Mouse (Mus musculus) olfactory bulb, adult 2 months (tissue): Measurements from ENCODE around the gene Mvd. TPM values are rescaled to one million over a fixed set of nuclear protein-coding genes. Genes with fewer than 3 reads are reported as not detected.
A peak's percentile ranks its signal among the peaks of the same experiment; 100 is the strongest.

ENCODE experiments used
- H3K27ac ChIP-seq: fragments of 200-500 bp; 2 replicates; pipeline ENCODE4 v1.5.1; 2012; ENCODE audit warnings: low read depth, low read length; ENCODE audit not compliant: insufficient read depth
- H3K4me1 ChIP-seq: fragments of 200-500 bp; 2 replicates; pipeline ENCODE4 v1.6.1; 2012; ENCODE audit warnings: low read length; ENCODE audit not compliant: control insufficient read depth, insufficient read depth
- H3K4me3 ChIP-seq: fragments of 200-500 bp; 2 replicates; pipeline ENCODE4 v1.5.1; 2012; ENCODE audit warnings: mild to moderate bottlenecking, low read depth, low read length, moderate library complexity; ENCODE audit not compliant: insufficient read depth
- CTCF ChIP-seq: fragments of 200-500 bp; IDR thresholded peaks from 2 replicates; pipeline ENCODE4 v1.5.1; 2012; ENCODE audit warnings: low read depth, mild to moderate bottlenecking, low read length, moderate library complexity; ENCODE audit not compliant: insufficient read depth
- POLR2A ChIP-seq: fragments of 200-500 bp; IDR thresholded peaks from 2 replicates; pipeline ENCODE4 v1.6.1; 2012; ENCODE audit warnings: mild to moderate bottlenecking, low read depth, low read length, moderate library complexity; ENCODE audit not compliant: insufficient read depth
- WGBS: fragments of 180-500 bp; shearing (Covaris S2); methylation state at CpG from one replicate; pipeline ENCODE4 v1.1.7; 2018; 5-methylcytosine and 5-hydroxymethylcytosine counted together
- polyA plus RNA-seq: library from polyadenylated mRNA; stranded (reverse); fragments of >200 nt; gene quantifications from 2 replicates; pipeline ENCODE4 v1.2.4, GENCODE M21; 2012; ENCODE audit warnings: low replicate concordance; ENCODE audit not compliant: missing spikeins, insufficient read depth, insufficient read length

The Mvd gene
- polyA plus RNA-seq, 1 experiment: not detected

DNA sequence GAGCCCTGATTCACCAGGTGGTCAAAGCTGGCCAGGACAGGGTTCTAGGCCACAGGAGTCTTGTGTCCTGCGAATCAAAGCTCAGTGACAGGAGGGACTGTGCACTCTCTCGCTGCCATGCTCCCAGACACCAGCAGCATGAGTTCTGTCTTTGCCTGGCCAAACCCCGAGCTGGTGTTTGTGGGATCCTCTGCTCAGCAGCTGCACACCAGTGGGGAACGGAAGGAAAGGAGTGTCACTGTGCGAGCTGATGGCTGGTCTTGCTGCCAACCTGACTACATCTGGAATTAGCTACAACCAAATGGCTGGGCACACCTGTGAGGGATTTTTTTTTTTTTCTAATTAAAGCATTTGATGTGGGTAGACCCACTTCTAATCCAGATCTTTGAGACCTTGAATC is 27.5 kb upstream of the Mvd start:
- Histone ChIP-seq H3K4me3 (no peak overlapping the region), H3K27ac (no peak overlapping the region), H3K4me1 (peaks cover 18% of the 10 kb centered on the region)
- TF ChIP-seq POLR2A: no peak
- no peak for TF ChIP-seq CTCF
- WGBS: 78% methylated on average over 5 of the region's 5 CpGs

DNA sequence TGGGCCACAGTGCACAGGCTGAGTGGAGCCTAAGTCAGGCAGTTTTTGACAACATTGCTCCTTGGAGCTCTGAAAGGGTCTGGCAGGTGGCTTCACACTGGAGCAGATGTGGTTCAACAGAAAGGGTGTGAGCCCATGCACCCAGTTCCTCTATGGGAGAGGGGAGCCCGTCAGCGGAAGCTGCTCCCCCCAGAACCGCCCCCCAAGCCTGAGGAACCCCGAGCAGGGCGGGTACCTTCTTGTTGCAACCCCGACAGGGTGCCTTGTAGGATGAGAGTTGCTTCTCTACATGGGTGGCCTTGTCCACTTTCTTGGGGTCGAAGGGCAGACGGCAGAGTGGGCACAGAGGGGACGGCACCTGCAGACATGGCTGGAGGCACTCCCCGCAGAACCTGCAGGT is 26.7 kb upstream of the Mvd start:
- Histone ChIP-seq H3K4me1 (peaks cover 16% of the 10 kb centered on the region), H3K4me3 (no peak overlapping the region; the same call in 1 of the 2 replicates), H3K27ac (no peak overlapping the region)
- TF ChIP-seq CTCF (no peak), POLR2A (no peak)
- WGBS: 90% methylated on average over 10 of the region's 10 CpGs

DNA sequence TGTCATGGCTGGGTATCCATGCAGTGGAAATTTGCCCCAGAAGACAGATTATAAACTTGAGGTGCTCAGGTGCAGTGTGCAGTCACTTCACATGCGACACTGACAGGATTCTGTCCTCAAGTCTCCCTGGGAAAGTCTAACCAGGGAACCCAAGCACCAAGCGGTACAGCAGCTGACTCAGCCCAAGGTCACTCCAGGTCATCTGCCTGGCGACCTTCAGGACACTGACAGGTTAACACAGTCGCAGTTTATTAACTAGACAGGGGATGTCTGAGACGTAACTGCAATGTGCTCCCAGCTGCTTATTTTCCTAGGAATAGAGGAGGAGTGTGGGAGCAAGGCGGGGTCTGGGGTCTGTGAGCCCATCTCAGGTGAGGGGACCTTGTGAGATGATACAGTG is 26.2 kb upstream of the Mvd start:
- WGBS: 87% methylated on average over 6 of the region's 6 CpGs
- TF ChIP-seq CTCF: no peak
- TF ChIP-seq POLR2A: no peak
- peaks cover 12% of the 10 kb centered on the region for H3K4me1 ChIP-seq
- H3K27ac ChIP-seq: no peak overlapping the region
- no peak overlapping the region for H3K4me3 ChIP-seq

DNA sequence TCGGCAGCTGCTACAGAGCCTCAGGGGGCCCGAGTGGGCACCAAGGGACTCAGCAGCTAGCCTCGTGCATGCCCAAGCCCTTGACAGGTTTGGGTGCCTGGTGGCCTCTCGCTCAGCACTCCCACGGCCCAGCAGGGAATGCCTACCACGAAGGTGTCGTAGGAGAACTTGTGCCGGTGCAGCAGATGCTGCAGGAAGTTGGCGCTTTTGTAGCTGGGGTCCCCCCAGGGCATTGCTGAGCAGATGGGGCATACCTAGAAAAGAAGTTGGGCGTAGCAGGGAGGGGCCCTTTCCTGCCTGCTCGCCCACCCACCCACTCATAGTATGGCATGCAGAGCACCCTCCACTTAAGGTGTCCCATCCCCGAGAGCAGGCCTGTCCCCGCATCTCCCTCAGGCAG is 24.6 kb upstream of the Mvd start:
- no peak overlapping the region for H3K27ac ChIP-seq
- 86% methylated on average over 13 of the region's 13 CpGs for WGBS
- TF ChIP-seq POLR2A (no peak), CTCF (no peak)
- H3K4me3 ChIP-seq: no peak overlapping the region
- peaks cover 9% of the 10 kb centered on the region for H3K4me1 ChIP-seq

DNA sequence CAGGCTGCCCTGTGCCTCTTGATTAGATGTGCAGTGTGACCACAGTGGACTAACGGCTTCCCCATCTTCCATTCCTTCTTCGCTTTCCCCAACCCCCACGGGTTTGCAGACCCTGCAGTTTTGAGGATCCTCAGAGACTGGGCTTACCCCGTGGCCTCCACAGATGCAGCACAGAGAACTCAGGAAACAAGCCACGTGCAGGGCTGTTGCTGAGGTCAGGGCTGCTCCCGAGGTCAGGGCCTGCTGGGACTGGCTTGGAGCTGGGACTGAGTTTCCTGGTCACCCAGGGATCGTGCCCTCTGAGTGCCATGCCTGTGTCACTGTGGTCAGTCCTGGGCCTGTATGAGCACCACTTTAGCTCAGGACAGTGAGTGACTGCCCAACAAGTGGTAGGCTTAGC is 21.8 kb upstream of the Mvd start:
- TF ChIP-seq POLR2A (no peak), CTCF (no peak)
- 74% methylated on average over 7 of the region's 7 CpGs for WGBS
- Histone ChIP-seq H3K4me3 (no peak overlapping the region), H3K27ac (no peak overlapping the region), H3K4me1 (peaks cover 35% of the 10 kb centered on the region)

DNA sequence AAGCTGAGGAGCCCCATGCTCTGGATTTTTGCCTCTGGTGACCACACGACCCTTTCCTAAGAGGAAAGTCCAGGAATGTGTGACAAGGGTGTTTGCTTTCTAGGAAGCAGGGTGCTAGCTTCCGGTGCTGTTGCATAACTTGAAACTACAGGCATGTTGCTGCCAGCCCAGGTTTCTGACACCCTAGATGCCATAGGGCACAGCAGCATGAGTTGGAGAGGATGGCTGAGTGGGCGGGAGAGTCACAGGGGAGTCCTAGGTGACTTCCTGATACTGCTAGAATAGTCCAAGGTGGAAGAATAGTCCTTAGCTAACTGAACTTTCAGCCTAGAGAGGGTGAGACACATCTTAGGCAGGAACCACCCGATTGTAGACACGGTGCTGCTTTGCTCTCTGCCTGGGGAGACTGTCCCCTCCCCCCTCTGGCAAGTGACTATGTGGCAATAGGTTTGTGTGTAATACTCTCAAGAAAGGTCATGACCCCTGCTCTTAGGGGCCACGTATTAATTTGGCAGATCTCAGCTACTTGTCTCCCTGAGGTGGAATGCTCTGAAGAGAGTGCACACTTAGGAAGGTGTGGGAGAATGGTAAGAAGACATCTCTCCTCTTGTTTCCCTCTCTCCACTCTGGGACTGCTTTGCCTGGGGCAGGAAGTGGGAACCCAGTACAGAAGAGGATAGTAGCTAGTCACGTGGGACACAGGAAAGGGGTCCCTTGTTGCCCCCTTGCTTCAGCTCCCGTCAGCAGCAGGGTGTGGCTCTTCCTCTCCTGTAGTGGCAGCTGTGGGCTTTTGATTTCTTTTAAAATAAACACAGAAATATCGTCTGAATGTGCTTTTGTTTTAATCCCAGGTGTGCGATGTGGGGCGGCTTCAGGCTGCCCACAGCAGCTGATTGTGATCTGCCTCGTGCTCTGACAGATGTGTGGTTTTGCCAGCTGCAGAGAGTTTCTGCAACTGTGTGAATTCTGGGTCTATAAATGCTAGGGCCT is 20.7 kb upstream of the Mvd start:
- H3K4me1 ChIP-seq: peaks cover 41% of the 10 kb centered on the region
- TF ChIP-seq POLR2A (no peak), CTCF (no peak)
- WGBS: 63% methylated on average over 12 of the region's 12 CpGs

DNA sequence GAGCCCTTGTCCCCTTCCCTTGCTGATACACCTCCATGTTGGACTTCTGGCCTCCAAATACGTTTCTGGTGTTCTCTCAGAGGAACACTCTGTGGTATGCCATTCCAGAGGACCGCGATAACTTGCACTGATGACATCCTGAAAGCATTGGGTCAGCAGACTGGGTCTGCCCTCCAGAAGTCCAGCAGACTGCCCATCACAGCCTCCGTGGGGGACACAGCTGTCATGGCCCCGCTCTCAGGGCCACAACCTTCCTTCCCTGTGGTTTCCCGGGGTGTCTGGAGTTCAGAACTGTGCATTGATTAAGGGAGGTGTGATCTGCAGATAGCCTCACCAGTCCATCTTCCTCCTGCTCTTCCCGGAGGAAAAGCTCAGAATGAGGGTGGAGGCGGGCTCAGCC is 19.3 kb upstream of the Mvd start:
- Histone ChIP-seq H3K4me3 (no peak overlapping the region), H3K4me1 (peaks cover 49% of the 10 kb centered on the region), H3K27ac (peak overlapping the region; percentile 27)
- no peak for TF ChIP-seq POLR2A
- no peak for TF ChIP-seq CTCF
- 76% methylated on average over 8 of the region's 8 CpGs for WGBS

More for the DNA sequence above, 20.7 kb upstream of the Mvd start:
- H3K4me3 ChIP-seq: no peak overlapping the region
- H3K27ac ChIP-seq: no peak overlapping the region

DNA sequence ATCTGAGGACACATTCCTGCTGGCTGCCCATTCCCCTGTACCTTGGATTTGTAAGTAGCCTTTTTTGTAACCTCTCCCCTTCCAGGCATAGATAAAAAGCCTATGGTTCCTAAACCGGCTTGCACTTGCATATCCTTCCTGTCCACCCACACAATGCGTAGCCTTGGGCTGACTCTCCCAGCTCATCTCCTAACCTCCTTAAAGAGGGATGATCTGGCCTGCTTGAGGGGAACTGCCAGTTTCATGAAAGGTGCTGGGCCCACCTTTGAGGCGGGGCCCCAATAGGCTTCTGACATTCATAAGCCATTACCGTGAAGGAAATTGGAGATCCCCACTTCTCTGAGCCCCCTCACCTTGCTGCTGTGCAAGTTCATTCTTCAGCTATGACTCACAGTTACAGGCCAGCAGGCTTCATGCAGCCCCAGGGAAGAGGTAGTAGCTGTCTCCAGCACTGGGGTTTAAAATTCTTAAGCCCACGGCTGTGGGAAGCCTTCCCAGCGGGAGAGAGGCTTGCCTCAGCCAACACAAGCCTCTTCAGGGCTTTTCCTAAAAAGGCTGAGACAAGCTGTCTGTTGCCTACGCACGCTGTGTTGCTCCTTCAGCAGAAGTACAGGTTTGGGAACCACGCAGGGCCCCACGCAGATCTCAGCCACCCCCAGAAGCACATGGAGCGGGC is 18.4 kb upstream of the Mvd start:
- TF ChIP-seq CTCF (no peak), POLR2A (no peak)
- Histone ChIP-seq H3K4me3 (no peak overlapping the region), H3K27ac (peak overlapping the region; percentile 60), H3K4me1 (peaks cover 54% of the 10 kb centered on the region)
- WGBS: 38% methylated on average over 11 of the region's 11 CpGs

DNA sequence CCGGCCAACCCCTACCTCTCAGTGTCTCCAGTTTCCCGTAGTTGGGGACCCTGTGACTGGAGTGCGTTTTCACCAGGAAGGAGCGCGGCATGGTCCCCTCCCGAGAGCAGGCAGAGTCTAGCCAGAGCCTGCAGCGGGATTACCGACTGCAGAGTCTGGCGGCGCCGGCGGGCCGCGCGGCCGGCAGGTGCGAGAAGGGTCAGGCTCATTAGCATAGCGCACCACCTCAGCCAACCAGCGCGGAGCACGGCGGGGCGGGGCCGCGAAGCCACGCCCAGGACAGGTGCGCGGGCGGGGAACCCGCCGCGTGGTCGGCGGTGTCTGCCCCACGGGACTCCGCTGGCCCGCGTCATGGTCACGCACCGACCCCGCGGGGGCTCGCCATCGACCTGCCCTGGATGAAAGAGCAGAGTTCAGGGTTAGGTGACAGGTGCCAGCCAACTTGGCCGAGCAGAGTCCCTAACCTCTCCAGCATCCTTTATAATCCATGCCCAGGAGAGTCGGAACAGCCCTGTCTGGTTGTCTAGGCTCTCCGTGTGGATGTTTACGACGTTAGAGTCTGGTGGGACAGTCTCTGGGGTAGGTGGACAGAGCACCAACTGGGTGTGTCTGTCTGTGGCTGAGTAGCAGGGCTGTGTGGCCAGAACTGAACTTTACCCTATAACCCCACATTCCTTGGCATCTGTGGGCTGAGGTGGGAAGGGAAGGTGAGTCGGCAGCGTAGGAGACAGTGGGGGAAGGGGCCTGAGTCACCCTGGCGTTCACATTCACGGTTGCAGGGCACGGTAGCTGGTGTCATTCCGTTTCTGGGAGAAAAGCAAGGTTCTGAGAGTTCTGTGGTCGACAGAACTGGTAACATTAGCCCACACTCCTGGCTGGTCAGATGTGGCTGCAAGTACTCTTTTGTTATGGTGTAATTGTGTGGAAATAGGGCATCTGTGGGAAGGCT is 17.6 kb upstream of the Mvd start, which contains the start of gene Snai3:
TSS of gene Snai3 (minus strand) at position 210 of the 949 bp plus-strand sequence.
- Histone ChIP-seq H3K4me1 (peaks cover 54% of the 10 kb centered on the region), H3K27ac (peak within 1 kb of the TSS; percentile 60), H3K4me3 (peak within 1 kb of the TSS; percentile 34)
- WGBS: 3% methylated on average over 56 of the region's 56 CpGs
- no peak for TF ChIP-seq POLR2A
